Mouse (Mus musculus) G1E (cell line): ENCODE results near the gene Asic4. TPM values are rescaled to one million over a fixed set of nuclear protein-coding genes. Genes with fewer than 3 reads are reported as not detected.

Experiments used
- ATAC-seq: 2 replicates; pipeline ENCODE4 v1.8.0; 2016; ENCODE audit warnings: mild to moderate bottlenecking; ENCODE audit not compliant: insufficient number of reproducible peaks, poor library complexity, low FRiP score, severe bottlenecking; ENCODE audit errors: extremely low read depth
- DNase-seq: peaks from one replicate; pipeline ENCODE4 v3.0.0; 2012; ENCODE audit warnings: low spot score
- H3K27me3 ChIP-seq: 2 replicates; pipeline ENCODE4 v1.6.1; 2012; ENCODE audit warnings: mild to moderate bottlenecking, low read length, inconsistent platforms; ENCODE audit not compliant: insufficient read depth
- H3K36me3 ChIP-seq: replicated peaks from 2 replicates; pipeline ENCODE3; 2012; ENCODE audit warnings: mild to moderate bottlenecking, inconsistent platforms
- H3K4me1 ChIP-seq: 2 replicates; pipeline ENCODE4 v1.6.1; 2012; ENCODE audit warnings: low read depth, low read length, inconsistent platforms, mixed read lengths; ENCODE audit not compliant: insufficient read depth
- H3K4me3 ChIP-seq: 2 replicates; pipeline ENCODE4 v1.5.1; 2012; ENCODE audit warnings: low read depth, mild to moderate bottlenecking, inconsistent platforms, low read length, moderate library complexity, mixed read lengths
- H3K9me3 ChIP-seq: replicated peaks from 2 replicates; pipeline ENCODE4 v1.6.1; 2012; ENCODE audit warnings: inconsistent platforms
- CTCF ChIP-seq: IDR thresholded peaks from 2 replicates; pipeline ENCODE4 v1.5.1; 2012; ENCODE audit warnings: low read depth, low read length, inconsistent platforms, mixed read lengths
- GATA1 ChIP-seq: IDR thresholded peaks from 2 replicates; pipeline ENCODE4 v1.6.1; 2012; ENCODE audit warnings: borderline replicate concordance, low read length, inconsistent platforms, mixed read lengths
- GATA2 ChIP-seq: IDR thresholded peaks from 2 replicates; pipeline ENCODE4 v1.6.1; 2012; ENCODE audit warnings: low read depth, low read length, inconsistent platforms, borderline replicate concordance
- POLR2AphosphoS5 ChIP-seq: IDR thresholded peaks from 2 replicates; pipeline ENCODE4 v1.6.1; 2012; ENCODE audit warnings: low read depth, low read length, inconsistent platforms; ENCODE audit not compliant: insufficient replicate concordance
- TAL1 ChIP-seq: conservative IDR thresholded peaks from 2 replicates; pipeline ENCODE4 v1.6.1; 2012; ENCODE audit warnings: low read depth, low read length, inconsistent platforms, mixed read lengths
- polyA plus RNA-seq: library from polyadenylated mRNA; stranded (reverse); fragments of >175 nt; gene quantifications from 2 replicates; pipeline ENCODE4 v1.2.3, GENCODE M21; 2012
- total RNA-seq, 2 experiments: library from RNA; stranded (forward) in 1 of 2; stranded (reverse) in 1 of 2; fragments of 200-1000 nt in 1 of 2; fragments of >200 nt in 1 of 2; fragmentation: Nextera tagmentation in 1 of 2; gene quantifications; 2 replicates each; pipeline ENCODE4 v1.2.3; 2014 to 2017

Gene Asic4
- total and polyA plus RNA-seq, 3 experiments = 1.7 to 8.8 (median 2.9) TPM

GRCm38 (mm10) chr1:75442811-75443210 lies 7.4 kb upstream of the Asic4 start:
- TF ChIP-seq GATA2 (no peak), POLR2AphosphoS5 (no peak), CTCF (no peak; the same call in 1 of the 2 replicates), TAL1 (no peak), GATA1 (no peak)
- H3K9me3 ChIP-seq = no peaks in the 10 kb centered on the region
- peaks cover 64% of the 10 kb centered on the region for H3K36me3 ChIP-seq
- H3K4me3 ChIP-seq = peak overlapping the region; percentile 7; the same call in 1 of the 2 replicates
- H3K27me3 ChIP-seq = no peaks in the 10 kb centered on the region
- peaks cover 83% of the 10 kb centered on the region for H3K4me1 ChIP-seq
- DNase-seq (no peak), ATAC-seq (no peak)

GRCm38 (mm10) chr1:75443247-75444024 lies 6.8 kb upstream of the Asic4 start:
- TF ChIP-seq TAL1 (no peak), GATA2 (no peak), POLR2AphosphoS5 (no peak)
- Histone ChIP-seq H3K4me1 (peaks cover 87% of the 10 kb centered on the region), H3K9me3 (no peaks in the 10 kb centered on the region), H3K27me3 (peaks cover 2% of the 10 kb centered on the region; the same call in 1 of the 2 replicates), H3K4me3 (0 out of 2 replicates have a peak overlapping the region, but pooled peaks have one; percentile 1), H3K36me3 (peaks cover 59% of the 10 kb centered on the region)
- ATAC-seq = no peak
- no peak for DNase-seq

DNA sequence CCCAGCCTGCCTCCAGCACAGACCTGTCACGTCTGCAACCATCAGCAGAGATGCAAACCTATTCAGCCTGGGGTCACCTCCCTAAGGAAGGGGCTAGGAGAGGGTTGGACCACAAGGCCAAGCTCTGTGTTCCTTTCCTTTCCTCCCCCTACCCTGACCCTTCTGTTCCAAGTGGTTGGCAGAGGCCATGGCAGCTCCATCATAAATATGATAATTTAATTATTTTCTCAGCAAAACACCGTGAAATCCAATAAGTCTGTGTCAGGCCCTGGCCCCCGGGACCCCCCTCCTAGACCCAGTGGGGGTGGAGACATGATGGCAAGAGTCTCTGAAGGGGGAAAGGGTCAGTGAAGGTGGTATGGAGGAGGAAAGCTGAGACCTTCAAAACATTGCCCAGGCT lies 6.0 kb upstream of the Asic4 start:
- TF ChIP-seq GATA1 (no peak), POLR2AphosphoS5 (no peak), TAL1 (no peak), CTCF (no peak)
- DNase-seq (no peak), ATAC-seq (no peak)
- Histone ChIP-seq H3K9me3 (no peaks in the 10 kb centered on the region), H3K36me3 (peaks cover 51% of the 10 kb centered on the region), H3K4me1 (peaks cover 88% of the 10 kb centered on the region), H3K27me3 (peaks cover 8% of the 10 kb centered on the region; the same call in 1 of the 2 replicates), H3K4me3 (peak overlapping the region; percentile 69; the same call in 1 of the 2 replicates)

- ATAC-seq (peak; percentile 2; the same call in 1 of the 2 replicates), DNase-seq (peak; percentile 64)
- H3K9me3 ChIP-seq = no peaks in the 10 kb centered on the region
- H3K4me3 ChIP-seq = peak overlapping the region; percentile 69
- TF ChIP-seq TAL1 = no peak
- TF ChIP-seq GATA2 = no peak
- TF ChIP-seq CTCF = no peak
- no peak for TF ChIP-seq GATA1
- no peak for TF ChIP-seq POLR2AphosphoS5
- peaks cover 10% of the 10 kb centered on the region; the same call in 1 of the 2 replicates for H3K27me3 ChIP-seq
- peaks cover 92% of the 10 kb centered on the region for H3K4me1 ChIP-seq
- peaks cover 42% of the 10 kb centered on the region for H3K36me3 ChIP-seq
Measured at GRCm38 (mm10) chr1:75445141-75445701, 5.0 kb upstream of the Asic4 start.

DNA sequence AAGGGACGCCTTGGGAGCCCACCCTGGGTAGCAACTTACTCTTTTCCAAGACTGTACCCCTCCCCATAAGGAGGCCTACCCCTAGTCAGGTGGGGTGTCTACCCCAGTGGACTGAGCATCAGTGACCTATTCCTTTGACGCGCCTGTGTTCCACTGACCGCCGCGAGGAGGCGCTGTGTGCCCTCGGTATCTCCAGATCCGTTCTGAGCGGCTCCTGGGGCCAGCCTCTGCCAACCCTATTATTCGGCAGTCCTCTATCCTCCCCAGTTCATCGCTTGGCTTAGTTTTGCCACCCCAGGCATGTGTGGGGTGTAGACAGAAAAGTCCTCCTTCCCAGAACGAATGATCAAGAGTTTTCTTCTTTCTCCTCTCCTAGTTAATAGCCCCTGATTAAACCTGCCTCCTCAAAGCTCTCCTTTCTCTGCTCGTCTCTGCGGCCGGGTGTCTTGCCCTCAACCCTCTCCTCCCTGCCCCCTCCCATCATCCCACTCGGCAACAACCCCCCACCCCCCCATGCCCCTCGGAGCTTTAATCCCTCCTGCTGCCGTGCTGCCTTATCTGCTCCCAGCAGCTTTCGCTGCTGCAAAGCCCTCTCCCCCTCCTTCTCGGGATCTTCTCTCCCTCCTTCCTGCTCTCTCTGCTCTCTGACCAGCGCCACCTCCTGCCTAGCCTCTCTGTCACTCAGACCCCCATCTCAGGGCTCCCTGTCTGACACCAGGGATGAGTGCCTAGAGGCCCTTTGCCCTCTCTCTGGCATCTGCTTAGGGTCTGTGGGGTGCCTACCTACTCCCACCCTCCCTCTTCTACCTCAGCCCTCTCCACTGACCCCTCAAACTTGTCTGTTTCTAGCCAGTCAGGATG lies 4.3 kb upstream of the Asic4 start:
- H3K27me3 ChIP-seq = peaks cover 16% of the 10 kb centered on the region
- DNase-seq (peak; percentile 90), ATAC-seq (peak; percentile 52)
- TF ChIP-seq POLR2AphosphoS5 = no peak
- TF ChIP-seq CTCF = peak; percentile 100
- TF ChIP-seq TAL1 = peak; percentile 85
- H3K4me3 ChIP-seq = peak overlapping the region; percentile 69
- H3K9me3 ChIP-seq = no peaks in the 10 kb centered on the region
- H3K4me1 ChIP-seq = peaks cover 96% of the 10 kb centered on the region
- H3K36me3 ChIP-seq = peaks cover 34% of the 10 kb centered on the region

DNA sequence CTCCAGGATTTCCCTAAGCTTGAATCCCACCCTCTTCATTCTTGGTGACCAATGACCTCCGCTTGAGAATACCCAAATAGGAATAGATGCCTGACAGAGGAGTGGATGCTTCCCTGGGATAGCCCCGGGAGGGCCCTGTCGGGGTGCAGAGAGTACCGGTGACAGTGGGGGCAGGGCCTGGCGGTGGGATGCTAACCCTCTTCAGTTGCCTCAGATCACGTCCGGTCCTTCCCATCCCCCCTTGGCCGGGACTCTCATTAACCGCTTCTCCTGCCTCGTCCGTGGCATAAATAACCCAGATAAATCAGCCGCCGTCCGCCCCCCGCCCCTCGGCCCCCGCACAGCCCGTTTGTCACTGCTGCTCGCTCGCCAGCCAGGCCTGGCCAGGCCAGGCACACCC lies 3.6 kb upstream of the Asic4 start:
- peaks cover 99% of the 10 kb centered on the region for H3K4me1 ChIP-seq
- H3K27me3 ChIP-seq = peaks cover 23% of the 10 kb centered on the region
- TF ChIP-seq CTCF (no peak), GATA2 (no peak), POLR2AphosphoS5 (no peak), GATA1 (no peak), TAL1 (no peak)
- DNase-seq (peak; percentile 61), ATAC-seq (no peak)
- no peaks in the 10 kb centered on the region for H3K9me3 ChIP-seq
- peaks cover 27% of the 10 kb centered on the region for H3K36me3 ChIP-seq
- peak overlapping the region; percentile 69; the same call in 1 of the 2 replicates for H3K4me3 ChIP-seq
